Mouse (Mus musculus): Measurements from ENCODE around the gene Slc25a47.

- TF ChIP-seq POLR2A (IDR thresholded peaks at IDR 0.05; ENCODE audit: control insufficient read depth, extremely low read depth, insufficient read depth, low read length, poor library complexity) (no peak), CTCF (IDR thresholded peaks at IDR 0.05; ENCODE audit: borderline replicate concordance, control insufficient read depth, extremely low read depth, insufficient read depth, low read length, poor library complexity) (no peak)
These were observed 70.6 kb downstream of the Slc25a47 start for GRCm38 (mm10) chr12:108906398-108906797.

Data from thymus, adult 2 months (tissue).